Mouse (Mus musculus) CH12.LX (cell line): ENCODE data around the gene Akr1d1. TPM values are rescaled to one million over a fixed set of nuclear protein-coding genes. Genes with fewer than 3 reads are reported as not detected.

Experiments used
- DNase-seq: peaks from one replicate; pipeline ENCODE4 v3.0.0-alpha.2; 2013; ENCODE audit errors: extremely low read depth
- H3K27ac ChIP-seq: 2 replicates; pipeline ENCODE4 v1.5.1; 2012; ENCODE audit warnings: low read depth, mild to moderate bottlenecking, control low read depth, moderate library complexity; ENCODE audit not compliant: insufficient read depth
- H3K27me3 ChIP-seq: replicated peaks from 2 replicates; pipeline ENCODE3; 2012; ENCODE audit warnings: inconsistent platforms
- H3K36me3 ChIP-seq, 2 experiments: replicated peaks in 1 of 2; 2 replicates each; pipeline versions ENCODE3 to v1.6.1; 2012; ENCODE audit warnings: inconsistent platforms in 1 of 2, low read length in 1 of 2, mild to moderate bottlenecking in 1 of 2, mixed read lengths in 1 of 2, moderate library complexity in 1 of 2; ENCODE audit not compliant: control insufficient read depth in 1 of 2, insufficient read depth in 1 of 2
- H3K4me1 ChIP-seq, 2 experiments: 2 replicates each; pipeline ENCODE4 v1.6.1; 2012; ENCODE audit warnings: inconsistent platforms in 1 of 2, moderate library complexity in 1 of 2; ENCODE audit not compliant: insufficient read depth in 2 of 2, control insufficient read depth in 1 of 2
- H3K4me2 ChIP-seq: 2 replicates; pipeline ENCODE4 v1.6.1; 2012; ENCODE audit warnings: low read depth, mild to moderate bottlenecking, control low read depth; ENCODE audit not compliant: poor library complexity, insufficient read depth, severe bottlenecking
- H3K4me3 ChIP-seq, 3 experiments: fragments of 150-350 bp in 1 of 3; sonication (generic) in 1 of 3; replicated peaks in 1 of 3; 2 replicates each; pipeline versions ENCODE3 to v1.5.1; 2011 to 2012; ENCODE audit warnings: low read depth in 2 of 3, low read length in 2 of 3, mild to moderate bottlenecking in 2 of 3, moderate library complexity in 2 of 3, control low read depth in 1 of 3, improper control_type of control experiment in 1 of 3, inconsistent platforms in 1 of 3, mixed read lengths in 1 of 3; ENCODE audit not compliant: poor library complexity in 1 of 3
- H3K79me2 ChIP-seq: replicated peaks from 2 replicates; pipeline ENCODE4 v1.6.1; 2012; ENCODE audit warnings: mild to moderate bottlenecking, moderate library complexity; ENCODE audit not compliant: control insufficient read depth, poor library complexity, insufficient read depth, severe bottlenecking; ENCODE audit errors: extremely low read depth
- H3K9ac ChIP-seq: 2 replicates; pipeline ENCODE4 v1.6.1; 2012; ENCODE audit warnings: low read depth, mild to moderate bottlenecking, control low read depth, moderate library complexity; ENCODE audit not compliant: insufficient read depth
- H3K9me3 ChIP-seq: replicated peaks from 2 replicates; pipeline ENCODE3; 2012; ENCODE audit warnings: low read length, inconsistent platforms, mixed read lengths
- CHD1 ChIP-seq: IDR thresholded peaks from 2 replicates; pipeline ENCODE4 v1.6.1; 2012; ENCODE audit warnings: low read depth, low read length, improper control_type of control experiment, inconsistent platforms
- CHD2 ChIP-seq: IDR thresholded peaks from 2 replicates; pipeline ENCODE4 v1.6.1; 2011; ENCODE audit warnings: low read length, improper control_type of control experiment
- EP300 ChIP-seq: IDR thresholded peaks from 2 replicates; pipeline ENCODE4 v1.6.1; 2011; ENCODE audit warnings: low read length, improper control_type of control experiment
- IRF4 ChIP-seq: IDR thresholded peaks from 2 replicates; pipeline ENCODE4 v1.6.1; 2014; ENCODE audit warnings: low read depth, mild to moderate bottlenecking, inconsistent platforms, low read length, improper control_type of control experiment
- JUN ChIP-seq: IDR thresholded peaks from 2 replicates; pipeline ENCODE4 v1.6.1; 2011; ENCODE audit warnings: low read depth, mild to moderate bottlenecking, low read length, improper control_type of control experiment, moderate library complexity; ENCODE audit not compliant: insufficient read depth
- KAT2A ChIP-seq: IDR thresholded peaks from 2 replicates; pipeline ENCODE4 v1.6.1; 2012; ENCODE audit warnings: low read length, improper control_type of control experiment, inconsistent platforms; ENCODE audit not compliant: insufficient replicate concordance
- MAFK ChIP-seq: IDR thresholded peaks from 2 replicates; pipeline ENCODE4 v1.6.1; 2011; ENCODE audit warnings: low read length, improper control_type of control experiment; ENCODE audit not compliant: insufficient replicate concordance
- MAX ChIP-seq: IDR thresholded peaks from 2 replicates; pipeline ENCODE4 v1.6.1; 2011; ENCODE audit warnings: low read length, improper control_type of control experiment
- MEF2A ChIP-seq: IDR thresholded peaks from 2 replicates; pipeline ENCODE4 v1.6.1; 2014; ENCODE audit warnings: low read depth, mild to moderate bottlenecking, inconsistent platforms, low read length, improper control_type of control experiment, borderline replicate concordance
- MXI1 ChIP-seq: IDR thresholded peaks from 2 replicates; pipeline ENCODE4 v1.6.1; 2011; ENCODE audit warnings: mild to moderate bottlenecking, low read depth, low read length, improper control_type of control experiment
- NELFE ChIP-seq: IDR thresholded peaks from 2 replicates; pipeline ENCODE4 v1.6.1; 2011; ENCODE audit warnings: low read depth, low read length, improper control_type of control experiment
- PAX5 ChIP-seq: IDR thresholded peaks from 2 replicates; pipeline ENCODE4 v1.6.1; 2012; ENCODE audit warnings: low read length, inconsistent platforms, mixed read lengths
- POLR2A ChIP-seq: IDR thresholded peaks from 2 replicates; pipeline ENCODE4 v1.6.1; 2011; ENCODE audit warnings: low read depth, mild to moderate bottlenecking, improper control_type of control experiment, low read length
- POLR2AphosphoS2 ChIP-seq: IDR thresholded peaks from 2 replicates; pipeline ENCODE4 v1.6.1; 2011; ENCODE audit warnings: low read depth, low read length, improper control_type of control experiment
- RAD21 ChIP-seq: IDR thresholded peaks from 2 replicates; pipeline ENCODE4 v1.6.1; 2011; ENCODE audit warnings: low read depth, mild to moderate bottlenecking, low read length, improper control_type of control experiment, moderate library complexity
- TCF12 ChIP-seq: IDR thresholded peaks from 2 replicates; pipeline ENCODE4 v1.6.1; 2014; ENCODE audit warnings: low read depth, mild to moderate bottlenecking, inconsistent platforms, low read length, improper control_type of control experiment
- UBTF ChIP-seq: IDR thresholded peaks from 2 replicates; pipeline ENCODE4 v1.6.1; 2012; ENCODE audit warnings: low read depth, mild to moderate bottlenecking, inconsistent platforms, low read length, improper control_type of control experiment, moderate library complexity
- USF1 ChIP-seq: IDR thresholded peaks from 2 replicates; pipeline ENCODE4 v1.6.1; 2014; ENCODE audit warnings: low read depth, mild to moderate bottlenecking, inconsistent platforms, low read length, improper control_type of control experiment
- ZC3H11A ChIP-seq: IDR thresholded peaks from 2 replicates; pipeline ENCODE4 v1.6.1; 2012; ENCODE audit warnings: low read depth, mild to moderate bottlenecking, inconsistent platforms, low read length, improper control_type of control experiment
- ZNF384 ChIP-seq: IDR thresholded peaks from 2 replicates; pipeline ENCODE4 v1.6.1; 2012; ENCODE audit warnings: low read depth, low read length, improper control_type of control experiment, inconsistent platforms
- dilution Hi-C: fragments of 300-500 bp; cut with MboI; formaldehyde crosslinking; loops from 2 replicates; pipeline ENCODE4 v1.14.3; 2020; ENCODE audit warnings: low sequenced_read_pairs; ENCODE audit not compliant: extremely low pct_unique_long_range_greater_than_20kb, extremely low pct_ligation_motif_present
- in situ Hi-C: fragments of 300-500 bp; cut with MboI; formaldehyde crosslinking; loops from 3 replicates; pipeline ENCODE4 v1.14.3; 2019; ENCODE audit warnings: low sequenced_read_pairs, low pct_ligation_motif_present, low pct_unique_long_range_greater_than_20kb, mixed read lengths
- polyA plus RNA-seq: library from polyadenylated mRNA; unstranded; fragments of >175 nt; gene quantifications from 2 replicates; pipeline ENCODE4 v1.2.1, GENCODE M21; 2012; ENCODE audit warnings: low read depth; ENCODE audit not compliant: insufficient read length
- total RNA-seq, 2 experiments: library from RNA; depleted of rRNA; stranded (reverse); fragments of 300-350 nt in 1 of 2; fragments of >200 nt in 1 of 2; gene quantifications; 2 replicates each; pipeline ENCODE4 v1.2.3; 2012 to 2014

Akr1d1 gene
- total and polyA plus RNA-seq, 3 experiments = not detected

DNA sequence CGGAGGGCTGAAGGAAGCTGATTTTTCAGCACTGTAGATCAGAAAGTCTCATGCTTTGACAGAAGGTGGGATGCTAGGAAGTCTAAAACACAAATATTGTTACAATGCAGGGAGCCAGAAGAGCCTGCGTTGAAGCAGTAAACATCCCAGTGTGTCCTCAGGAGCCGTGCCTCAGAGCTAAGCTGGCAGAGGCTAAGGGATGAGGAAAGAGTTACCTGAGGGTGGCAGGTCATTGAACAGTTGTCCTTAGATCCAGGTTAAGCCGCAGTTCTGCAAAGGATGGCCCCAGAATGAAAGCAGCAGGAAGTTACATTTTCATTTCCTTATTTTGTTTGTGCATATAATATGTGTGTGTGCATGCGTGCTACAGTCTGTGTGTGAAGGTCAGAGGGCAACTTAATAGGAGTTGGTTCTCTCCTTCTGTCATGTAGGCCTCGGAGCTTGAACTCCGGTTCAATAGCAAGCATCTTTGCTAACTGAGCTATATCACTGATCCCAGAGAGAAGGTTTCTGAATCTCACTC, 71.1 kb downstream of the Akr1d1 start:
- H3K9me3 ChIP-seq = no peaks in the 10 kb centered on the region
- TF ChIP-seq MAX = no peak
- TF ChIP-seq EP300 = no peak
- no peak for TF ChIP-seq POLR2AphosphoS2
- no peak for TF ChIP-seq TCF12
- no peak for TF ChIP-seq MEF2A
- no peak for TF ChIP-seq KAT2A
- TF ChIP-seq JUN = no peak
- TF ChIP-seq USF1 = no peak
- no peak for TF ChIP-seq IRF4
- TF ChIP-seq ZC3H11A = no peak
- TF ChIP-seq MXI1 = no peak
- TF ChIP-seq POLR2A = no peak
- no peak for TF ChIP-seq NELFE
- TF ChIP-seq CHD1 = no peak
- TF ChIP-seq UBTF = no peak
- TF ChIP-seq CHD2 = no peak
- no peak for TF ChIP-seq ZNF384
- no peak for TF ChIP-seq MAFK
- no peak for TF ChIP-seq PAX5
- H3K79me2 ChIP-seq = no peaks in the 10 kb centered on the region
- DNase-seq = no peak
- no peak overlapping the region for H3K9ac ChIP-seq
- peaks cover 0 to 11% of the 10 kb centered on the region in 2 experiments; a peak in 2 of 4 replicates for H3K4me1 ChIP-seq
- no peak overlapping the region for H3K27ac ChIP-seq
- no peak overlapping the region for H3K4me2 ChIP-seq
- H3K4me3 ChIP-seq = no peak overlapping the region
- dilution Hi-C loops = no loop called here
- no peaks in the 10 kb centered on the region for H3K27me3 ChIP-seq
- H3K36me3 ChIP-seq = no peaks in the 10 kb centered on the region
- in situ Hi-C loops = no loop called here

- no peak overlapping the region for H3K9ac ChIP-seq
- no peaks in the 10 kb centered on the region for H3K27me3 ChIP-seq
- no peak overlapping the region for H3K4me2 ChIP-seq
- H3K9me3 ChIP-seq = no peaks in the 10 kb centered on the region
- H3K36me3 ChIP-seq = no peaks in the 10 kb centered on the region
- H3K4me3 ChIP-seq = no peak overlapping the region
- dilution Hi-C loops (no loop called here), in situ Hi-C loops (no loop called here)
- TF ChIP-seq RAD21 (no peak), UBTF (no peak)
- H3K79me2 ChIP-seq = no peaks in the 10 kb centered on the region
- DNase-seq = no peak
- no peak overlapping the region for H3K27ac ChIP-seq
- H3K4me1 ChIP-seq = peaks cover 0 to 11% of the 10 kb centered on the region in 2 experiments; a peak in 2 of 4 replicates
Measured at GRCm38 (mm10) chr6:37602857-37603765, 73.1 kb downstream of the Akr1d1 start.
